Mouse (Mus musculus) MEL (cell line): ENCODE results near the gene Il10rb. TPM values are rescaled to one million over a fixed set of nuclear protein-coding genes. Genes with fewer than 3 reads are reported as not detected.

Experiments used
- DNase-seq: peaks from one replicate; pipeline ENCODE4 v3.0.0; 2011; ENCODE audit warnings: low read depth, low spot score
- H3K27ac ChIP-seq: 2 replicates; pipeline ENCODE4 v1.5.1; 2012; ENCODE audit warnings: low read depth, mild to moderate bottlenecking, control low read depth, low read length, moderate library complexity; ENCODE audit not compliant: control insufficient read depth
- H3K27me3 ChIP-seq, 2 experiments: fragments of 150-350 bp in 1 of 2; sonication (generic) in 1 of 2; 2 replicates each; pipeline ENCODE4 v1.6.1; 2012; ENCODE audit warnings: low read length in 2 of 2, mild to moderate bottlenecking in 2 of 2, improper control_type of control experiment in 1 of 2, moderate library complexity in 1 of 2; ENCODE audit not compliant: insufficient read depth in 2 of 2, control insufficient read depth in 1 of 2
- H3K36me3 ChIP-seq, 2 experiments: 2 replicates each; pipeline ENCODE4 v1.6.1; 2012 to 2014; ENCODE audit warnings: low read length in 2 of 2, improper control_type of control experiment in 1 of 2, inconsistent platforms in 1 of 2, mild to moderate bottlenecking in 1 of 2; ENCODE audit not compliant: insufficient read depth in 2 of 2, control insufficient read depth in 1 of 2
- H3K4me1 ChIP-seq, 2 experiments: fragments of 150-350 bp in 1 of 2; sonication (generic) in 1 of 2; 2 replicates each; pipeline ENCODE4 v1.6.1; 2012; ENCODE audit warnings: low read length in 2 of 2, improper control_type of control experiment in 1 of 2, mild to moderate bottlenecking in 1 of 2; ENCODE audit not compliant: insufficient read depth in 2 of 2, control insufficient read depth in 1 of 2
- H3K4me3 ChIP-seq, 2 experiments: fragments of 150-350 bp in 1 of 2; sonication (generic) in 1 of 2; 2 replicates each; pipeline ENCODE4 v1.5.1; 2012; ENCODE audit warnings: low read depth in 2 of 2, low read length in 2 of 2, mild to moderate bottlenecking in 2 of 2, moderate library complexity in 2 of 2, control low read depth in 1 of 2, improper control_type of control experiment in 1 of 2; ENCODE audit not compliant: control insufficient read depth in 1 of 2, insufficient read depth in 1 of 2
- H3K79me2 ChIP-seq: 2 replicates; pipeline ENCODE4 v1.6.1; 2012; ENCODE audit warnings: mild to moderate bottlenecking, low read length, moderate library complexity; ENCODE audit not compliant: control insufficient read depth, poor library complexity, insufficient read depth
- H3K9ac ChIP-seq: 2 replicates; pipeline ENCODE4 v1.6.1; 2012; ENCODE audit warnings: low read depth, mild to moderate bottlenecking, control low read depth, low read length, moderate library complexity; ENCODE audit not compliant: control insufficient read depth, poor library complexity, severe bottlenecking
- H3K9me3 ChIP-seq: fragments of 150-350 bp; sonication (generic); replicated peaks from 2 replicates; pipeline ENCODE4 v1.6.1; 2012; ENCODE audit warnings: mild to moderate bottlenecking, low read length, improper control_type of control experiment, moderate library complexity; ENCODE audit not compliant: insufficient read depth
- BHLHE40 ChIP-seq: IDR thresholded peaks from 2 replicates; pipeline ENCODE4 v1.6.1; 2012; ENCODE audit warnings: low read depth, mild to moderate bottlenecking, inconsistent platforms, low read length, improper control_type of control experiment, borderline replicate concordance
- CTCF ChIP-seq, 3 experiments: IDR thresholded peaks in 2 of 3; conservative IDR thresholded peaks in 1 of 3; 2 replicates each; pipeline ENCODE4 v1.5.1; 2011 to 2012; ENCODE audit warnings: low read length in 3 of 3, low read depth in 2 of 3, mild to moderate bottlenecking in 2 of 3, improper control_type of control experiment in 1 of 3, inconsistent platforms in 1 of 3, mixed read lengths in 1 of 3, moderate library complexity in 1 of 3; ENCODE audit not compliant: control insufficient read depth in 1 of 3, insufficient read depth in 1 of 3, poor library complexity in 1 of 3, severe bottlenecking in 1 of 3
- E2F4 ChIP-seq: IDR thresholded peaks from 2 replicates; pipeline ENCODE4 v1.6.1; 2011; ENCODE audit warnings: low read depth, low read length, improper control_type of control experiment, borderline replicate concordance
- ETS1 ChIP-seq: IDR thresholded peaks from 2 replicates; pipeline ENCODE4 v1.6.1; 2012; ENCODE audit warnings: low read depth, mild to moderate bottlenecking, inconsistent platforms, low read length, improper control_type of control experiment, moderate library complexity
- GATA1 ChIP-seq: IDR thresholded peaks from 2 replicates; pipeline ENCODE4 v1.6.1; 2011; ENCODE audit warnings: low read depth, low read length, improper control_type of control experiment
- HCFC1 ChIP-seq: IDR thresholded peaks from 2 replicates; pipeline ENCODE4 v1.6.1; 2012; ENCODE audit warnings: low read depth, mild to moderate bottlenecking, inconsistent platforms, low read length, improper control_type of control experiment, moderate library complexity
- MAZ ChIP-seq: IDR thresholded peaks from 2 replicates; pipeline ENCODE4 v1.6.1; 2012; ENCODE audit warnings: low read depth, mild to moderate bottlenecking, inconsistent platforms, low read length, improper control_type of control experiment
- MEF2A ChIP-seq: IDR thresholded peaks from 2 replicates; pipeline ENCODE4 v1.6.1; 2014; ENCODE audit warnings: low read depth, mild to moderate bottlenecking, inconsistent platforms, low read length, improper control_type of control experiment; ENCODE audit not compliant: poor library complexity, insufficient replicate concordance, severe bottlenecking; ENCODE audit errors: extremely low read depth
- NELFE ChIP-seq: IDR thresholded peaks from 2 replicates; pipeline ENCODE4 v1.6.1; 2011; ENCODE audit warnings: low read depth, low read length, improper control_type of control experiment
- POLR2A ChIP-seq, 2 experiments: IDR thresholded peaks; 2 replicates each; pipeline ENCODE4 v1.6.1; 2011 to 2012; ENCODE audit warnings: low read length in 2 of 2, mild to moderate bottlenecking in 2 of 2, control low read depth in 1 of 2, improper control_type of control experiment in 1 of 2, low read depth in 1 of 2, moderate library complexity in 1 of 2; ENCODE audit not compliant: control insufficient read depth in 1 of 2, insufficient read depth in 1 of 2, poor library complexity in 1 of 2
- POLR2AphosphoS2 ChIP-seq: IDR thresholded peaks from 2 replicates; pipeline ENCODE4 v1.6.1; 2011; ENCODE audit warnings: low read length, improper control_type of control experiment
- RCOR1 ChIP-seq: IDR thresholded peaks from 2 replicates; pipeline ENCODE4 v1.6.1; 2012; ENCODE audit warnings: low read depth, mild to moderate bottlenecking, inconsistent platforms, low read length, improper control_type of control experiment
- SIN3A ChIP-seq: IDR thresholded peaks from 2 replicates; pipeline ENCODE4 v1.6.1; 2012; ENCODE audit warnings: low read length, improper control_type of control experiment, inconsistent platforms
- TCF12 ChIP-seq: IDR thresholded peaks from 2 replicates; pipeline ENCODE4 v1.6.1; 2014; ENCODE audit warnings: low read depth, mild to moderate bottlenecking, inconsistent platforms, low read length, improper control_type of control experiment, moderate library complexity
- UBTF ChIP-seq: IDR thresholded peaks from 2 replicates; pipeline ENCODE4 v1.6.1; 2012; ENCODE audit warnings: low read depth, mild to moderate bottlenecking, inconsistent platforms, low read length, improper control_type of control experiment, moderate library complexity, borderline replicate concordance; ENCODE audit not compliant: insufficient read depth
- USF1 ChIP-seq: IDR thresholded peaks from 2 replicates; pipeline ENCODE4 v1.6.1; 2014; ENCODE audit warnings: low read depth, mild to moderate bottlenecking, inconsistent platforms, low read length, improper control_type of control experiment, moderate library complexity
- ZKSCAN1 ChIP-seq: IDR thresholded peaks from 2 replicates; pipeline ENCODE4 v1.6.1; 2012; ENCODE audit warnings: low read depth, mild to moderate bottlenecking, inconsistent platforms, low read length, improper control_type of control experiment, moderate library complexity
- ZMIZ1 ChIP-seq: IDR thresholded peaks from 2 replicates; pipeline ENCODE4 v1.6.1; 2012; ENCODE audit warnings: low read depth, mild to moderate bottlenecking, inconsistent platforms, low read length, improper control_type of control experiment, moderate library complexity
- polyA plus RNA-seq, 2 experiments: library from polyadenylated mRNA; stranded (reverse) in 1 of 2; unstranded in 1 of 2; fragments of >175 nt in 1 of 2; fragments of >200 nt in 1 of 2; gene quantifications; 2 replicates each; pipeline versions ENCODE4 v1.2.1 to v1.2.4; 2012; ENCODE audit warnings: low replicate concordance in 2 of 2, low read depth in 1 of 2; ENCODE audit not compliant: insufficient read length in 2 of 2, insufficient read depth in 1 of 2, missing spikeins in 1 of 2
- total RNA-seq: library from RNA; depleted of rRNA; stranded (reverse); fragments of 300-350 nt; gene quantifications from 2 replicates; pipeline ENCODE4 v1.2.3, GENCODE M21; 2012; rRNA removed

Gene Il10rb
- 4.7 and 5.9 TPM in 2 replicates for total RNA-seq
- 10 to 100 TPM in 1 of 2 experiments, not detected in 1; 14.6 TPM for polyA plus RNA-seq

- peak within 1 kb of the TSS; percentile 86 for H3K9ac ChIP-seq
- peak within 1 kb of the TSS; percentile 82 to 91 for H3K4me3 ChIP-seq
- peaks cover 4% of the 10 kb centered on the region; the same call in 1 of the 2 replicates for H3K79me2 ChIP-seq
- TF ChIP-seq POLR2AphosphoS2 (peak; percentile 81), NELFE (peak; percentile 38), CTCF (IDR thresholded peaks at IDR 0.05 in 2 of 3, conservative IDR thresholded peaks at IDR 0.05 in 1 of 3; ENCODE audit: control insufficient read depth in 1 of 3, insufficient read depth in 1 of 3, low read depth in 2 of 3, low read length in 3 of 3, poor library complexity in 1 of 3, severe bottlenecking in 1 of 3) (no peak), ZMIZ1 (0 out of 2 replicates have a peak, but pooled peaks have one; percentile 47), BHLHE40 (peak; percentile 43; the same call in 1 of the 2 replicates), MAZ (peak; percentile 57; the same call in 1 of the 2 replicates), GATA1 (no peak), SIN3A (peak; percentile 54), E2F4 (no peak), POLR2A (IDR thresholded peaks at IDR 0.05; ENCODE audit: control insufficient read depth in 1 of 2, insufficient read depth in 1 of 2, low read depth in 1 of 2, low read length in 2 of 2, poor library complexity in 1 of 2) (peak; percentile 60 to 64; a peak in 2 of 4 replicates), TCF12 (peak; percentile 13; the same call in 1 of the 2 replicates), RCOR1 (no peak), ETS1 (peak; percentile 45; the same call in 1 of the 2 replicates), UBTF (0 out of 2 replicates have a peak, but pooled peaks have one; percentile 38), ZKSCAN1 (0 out of 2 replicates have a peak, but pooled peaks have one; percentile 15), HCFC1 (0 out of 2 replicates have a peak, but pooled peaks have one; percentile 25), USF1 (no peak), MEF2A (no peak)
- H3K4me1 ChIP-seq, result peaks cover 6 to 13% of the 10 kb centered on the region in 2 experiments; a peak in 2 of 4 replicates
- no peaks in the 10 kb centered on the region for H3K9me3 ChIP-seq
- H3K36me3 ChIP-seq, result peaks cover 0 to 13% of the 10 kb centered on the region in 2 experiments; a peak in 2 of 4 replicates
- peak; percentile 78 for DNase-seq
- no peaks in the 10 kb centered on the region for H3K27me3 ChIP-seq
- peak within 1 kb of the TSS; percentile 42 for H3K27ac ChIP-seq
Measured at GRCm38 (mm10) chr16:91405640-91406584, at the start of gene Il10rb. Il10rb (plus strand) TSS chr16:91406164.
